Mouse (Mus musculus) left cerebral cortex, adult 9 months (tissue): ENCODE results near the gene Vmn2r48.
"Not testable (repeated sequence)": the region's sequence is repeated elsewhere in the genome, so short reads cannot be mapped to it uniquely, and the experiment has no call there.

Experiments used
- DNase-seq, 2 experiments: peaks; one replicate each; pipeline ENCODE4 v3.0.0; 2022; ENCODE audit warnings: low spot score in 2 of 2

Vmn2r48 gene

GRCm38 (mm10) chr7:9953485-9953884, at the start of gene Vmn2r48:
Gene Vmn2r48 (minus strand): TSS chr7:9953585.
- DNase-seq, result not testable (repeated sequence)

GRCm38 (mm10) chr7:9992157-9992556, 38.8 kb upstream of the Vmn2r48 start, which contains the start of gene Vmn2r49:
Gene Vmn2r49 (minus strand): TSS chr7:9992257.
- DNase-seq, result not testable (repeated sequence)
